Mouse (Mus musculus) G1E (cell line): ENCODE data around the gene Rps6kc1.

ENCODE experiments used
- CTCF ChIP-seq: IDR thresholded peaks from 2 replicates; pipeline ENCODE4 v1.5.1; 2012; ENCODE audit warnings: low read depth, low read length, inconsistent platforms, mixed read lengths
- TAL1 ChIP-seq: conservative IDR thresholded peaks from 2 replicates; pipeline ENCODE4 v1.6.1; 2012; ENCODE audit warnings: low read depth, low read length, inconsistent platforms, mixed read lengths

DNA sequence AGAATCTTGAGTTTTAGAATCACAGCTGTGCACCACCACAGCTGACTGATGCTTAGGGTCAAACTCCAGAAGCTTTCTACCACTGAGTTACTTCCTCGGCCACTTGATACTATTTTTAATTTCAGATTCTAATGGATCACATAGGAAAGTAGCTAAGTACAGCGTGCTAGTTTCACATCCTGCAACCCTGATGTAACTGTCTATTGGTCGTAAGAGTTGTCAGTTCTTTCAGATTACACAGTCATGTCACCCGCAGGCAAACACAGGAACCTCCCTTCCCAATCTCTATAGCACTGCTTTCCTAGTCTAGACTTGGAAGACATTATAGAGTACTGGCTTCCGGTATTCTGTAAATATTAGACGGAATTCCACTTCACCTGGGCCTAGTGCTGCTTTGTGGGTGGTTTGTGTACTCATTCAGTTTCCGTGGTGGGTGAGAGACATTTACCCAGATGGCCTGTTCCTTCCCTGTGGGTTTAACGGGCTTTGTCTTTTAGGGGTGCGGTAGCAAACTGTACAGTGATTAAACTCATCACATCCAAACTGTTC is 85.0 kb downstream of the Rps6kc1 start:
- no peak for TF ChIP-seq CTCF
- no peak for TF ChIP-seq TAL1
